In genomic region chr4:9047151-9047550, GRCm38 (mm10) we compare ENCODE assay signal across 16 mouse cellular contexts.
"Had no signal": no experiment of that assay in that cellular context is flagged by ENCODE, and none has a peak within 500 bp of the region (broad histone marks: within the 10 kb centered on the region; RNA-seq: fewer than 3 reads in every experiment).

No protein-coding gene starts in this region.

- H3K27ac ChIP-seq: neural tube, embryonic 13.5 days; neural tube, embryonic 15.5 days; stomach, embryonic 15.5 days; stomach, postnatal 0 days had no signal

- DNase-seq: retina, postnatal 1 day; right cerebral cortex, adult 18-20 months; right cerebral cortex, postnatal 14 days; right cerebral cortex, postnatal 25 days; right cerebral cortex, postnatal 4 days; spleen, adult 18-20 months; thymus, adult 18-20 months; thymus, adult 2 months; thymus, postnatal 14 days; thymus, postnatal 25 days; thymus, postnatal 36 days; thymus, postnatal 4 days had no signal

- H3K4me3 ChIP-seq: neural tube, embryonic 13.5 days; neural tube, embryonic 15.5 days; stomach, embryonic 15.5 days had no signal
